Mouse (Mus musculus) left cerebral cortex, adult 9 months (tissue): ENCODE results near the gene Prss48.

Source experiments
- DNase-seq, 2 experiments: peaks; one replicate each; pipeline ENCODE4 v3.0.0; 2022; ENCODE audit warnings: low spot score in 2 of 2

Gene Prss48

DNA sequence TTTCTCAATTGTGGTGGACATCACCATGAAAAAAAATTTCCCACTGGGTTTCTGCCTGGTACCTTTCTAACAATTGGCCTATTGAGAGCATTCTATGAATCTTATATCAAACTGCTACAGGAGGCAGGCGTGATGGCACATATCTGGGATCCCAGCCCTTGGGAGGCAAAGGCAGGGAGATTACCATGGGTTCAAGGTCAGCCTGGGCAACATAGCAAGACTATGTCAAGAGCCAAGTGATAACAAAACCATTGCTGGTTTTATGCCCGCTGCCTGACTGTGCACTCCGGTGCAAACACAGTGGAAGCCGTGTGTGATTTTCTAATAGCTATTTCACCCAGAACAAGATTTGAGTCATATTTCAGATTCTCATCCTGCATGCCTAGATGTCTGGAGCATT, 51.4 kb downstream of the Prss48 start:
- DNase-seq, result no peak
